Mouse (Mus musculus): ENCODE measurements at regions not wholly inside any gene's neighbourhood (a gene's known extent, or its start where the extent isn't known, plus 50 kb on each side); places are given as distances from the start of the nearest gene placed in this dataset.

GRCm38 (mm10) chr8:126847664-126848353 lies 97.8 kb downstream of the Tomm20 start:
- H3K36me3 ChIP-seq (ENCODE audit: control insufficient read depth, insufficient read depth, low read length, poor library complexity, severe bottlenecking): no peaks in the 10 kb centered on the region
- TF ChIP-seq CTCF (IDR thresholded peaks at IDR 0.05; ENCODE audit: low read depth, low read length) (no peak), POLR2A (IDR thresholded peaks at IDR 0.05; ENCODE audit: insufficient read depth, low read length) (no peak), EP300 (IDR thresholded peaks at IDR 0.05; ENCODE audit: insufficient read depth, low read depth, low read length) (no peak)
- H3K9ac ChIP-seq (ENCODE audit: low read depth, poor library complexity, severe bottlenecking): no peak overlapping the region
- no peak overlapping the region for H3K4me3 ChIP-seq (ENCODE audit: low read depth, low read length)
- no peak overlapping the region for H3K27ac ChIP-seq (ENCODE audit: insufficient read depth, low read length)
- H3K9me3 ChIP-seq (replicated peaks; ENCODE audit: control insufficient read depth, insufficient read depth, low read length, poor library complexity, severe bottlenecking): no peaks in the 10 kb centered on the region
- peaks cover 2% of the 10 kb centered on the region for H3K4me1 ChIP-seq (ENCODE audit: control insufficient read depth, insufficient read depth, low read length)
- no peaks in the 10 kb centered on the region for H3K27me3 ChIP-seq (ENCODE audit: control insufficient read depth, insufficient read depth, low read length, poor library complexity, severe bottlenecking)

- Histone ChIP-seq H3K27ac (ENCODE audit: insufficient read depth, low read length) (no peak overlapping the region), H3K36me3 (ENCODE audit: control insufficient read depth, insufficient read depth, low read length, poor library complexity, severe bottlenecking) (no peaks in the 10 kb centered on the region), H3K4me3 (ENCODE audit: low read depth, low read length) (no peak overlapping the region), H3K9me3 (replicated peaks; ENCODE audit: control insufficient read depth, insufficient read depth, low read length, poor library complexity, severe bottlenecking) (no peaks in the 10 kb centered on the region), H3K9ac (ENCODE audit: low read depth, poor library complexity, severe bottlenecking) (no peak overlapping the region), H3K4me1 (ENCODE audit: control insufficient read depth, insufficient read depth, low read length) (no peaks in the 10 kb centered on the region), H3K27me3 (ENCODE audit: control insufficient read depth, insufficient read depth, low read length, poor library complexity, severe bottlenecking) (no peaks in the 10 kb centered on the region)
- TF ChIP-seq EP300 (IDR thresholded peaks at IDR 0.05; ENCODE audit: insufficient read depth, low read depth, low read length) (no peak), CTCF (IDR thresholded peaks at IDR 0.05; ENCODE audit: low read depth, low read length) (no peak), POLR2A (IDR thresholded peaks at IDR 0.05; ENCODE audit: insufficient read depth, low read length) (no peak)
Observed at GRCm38 (mm10) chr8:126846188-126846565, 99.5 kb downstream of the Tomm20 start.

- TF ChIP-seq POLR2A (IDR thresholded peaks at IDR 0.05; ENCODE audit: insufficient read depth, low read length): no peak
- TF ChIP-seq CTCF (IDR thresholded peaks at IDR 0.05; ENCODE audit: low read depth, low read length): no peak
- TF ChIP-seq EP300 (IDR thresholded peaks at IDR 0.05; ENCODE audit: insufficient read depth, low read depth, low read length): no peak
- Histone ChIP-seq H3K9me3 (replicated peaks; ENCODE audit: control insufficient read depth, insufficient read depth, low read length, poor library complexity, severe bottlenecking) (no peaks in the 10 kb centered on the region), H3K9ac (ENCODE audit: low read depth, poor library complexity, severe bottlenecking) (no peak overlapping the region), H3K27ac (ENCODE audit: insufficient read depth, low read length) (no peak overlapping the region), H3K27me3 (ENCODE audit: control insufficient read depth, insufficient read depth, low read length, poor library complexity, severe bottlenecking) (no peaks in the 10 kb centered on the region), H3K4me1 (ENCODE audit: control insufficient read depth, insufficient read depth, low read length) (no peaks in the 10 kb centered on the region), H3K4me3 (ENCODE audit: low read depth, low read length) (no peak overlapping the region), H3K36me3 (ENCODE audit: control insufficient read depth, insufficient read depth, low read length, poor library complexity, severe bottlenecking) (no peaks in the 10 kb centered on the region)
Observed at GRCm38 (mm10) chr8:126845530-126846187, 100.0 kb downstream of the Tomm20 start.

- Histone ChIP-seq H3K4me1 (ENCODE audit: control insufficient read depth, insufficient read depth, low read length) (peaks cover under 1% of the 10 kb centered on the region), H3K27ac (ENCODE audit: insufficient read depth, low read length) (no peak overlapping the region), H3K4me3 (ENCODE audit: low read depth, low read length) (no peak overlapping the region), H3K9me3 (replicated peaks; ENCODE audit: control insufficient read depth, insufficient read depth, low read length, poor library complexity, severe bottlenecking) (no peaks in the 10 kb centered on the region), H3K9ac (ENCODE audit: low read depth, poor library complexity, severe bottlenecking) (no peak overlapping the region), H3K36me3 (ENCODE audit: control insufficient read depth, insufficient read depth, low read length, poor library complexity, severe bottlenecking) (no peaks in the 10 kb centered on the region), H3K27me3 (ENCODE audit: control insufficient read depth, insufficient read depth, low read length, poor library complexity, severe bottlenecking) (no peaks in the 10 kb centered on the region)
- no peak for TF ChIP-seq EP300 (IDR thresholded peaks at IDR 0.05; ENCODE audit: insufficient read depth, low read depth, low read length)
- TF ChIP-seq POLR2A (IDR thresholded peaks at IDR 0.05; ENCODE audit: insufficient read depth, low read length): no peak
- TF ChIP-seq CTCF (IDR thresholded peaks at IDR 0.05; ENCODE audit: low read depth, low read length): no peak
Observed at GRCm38 (mm10) chr8:126844627-126845026, 101.0 kb downstream of the Tomm20 start.

GRCm38 (mm10) chr8:126841187-126841586 lies 104.5 kb downstream of the Tomm20 start:
- Histone ChIP-seq H3K4me3 (ENCODE audit: low read depth, low read length) (no peak overlapping the region), H3K27ac (ENCODE audit: insufficient read depth, low read length) (no peak overlapping the region), H3K36me3 (ENCODE audit: control insufficient read depth, insufficient read depth, low read length, poor library complexity, severe bottlenecking) (no peaks in the 10 kb centered on the region), H3K27me3 (ENCODE audit: control insufficient read depth, insufficient read depth, low read length, poor library complexity, severe bottlenecking) (no peaks in the 10 kb centered on the region), H3K9me3 (replicated peaks; ENCODE audit: control insufficient read depth, insufficient read depth, low read length, poor library complexity, severe bottlenecking) (no peaks in the 10 kb centered on the region), H3K4me1 (ENCODE audit: control insufficient read depth, insufficient read depth, low read length) (peaks cover 2% of the 10 kb centered on the region), H3K9ac (ENCODE audit: low read depth, poor library complexity, severe bottlenecking) (no peak overlapping the region)
- no peak for TF ChIP-seq POLR2A (IDR thresholded peaks at IDR 0.05; ENCODE audit: insufficient read depth, low read length)

- Histone ChIP-seq H3K9ac (ENCODE audit: low read depth, poor library complexity, severe bottlenecking) (no peak overlapping the region), H3K36me3 (ENCODE audit: control insufficient read depth, insufficient read depth, low read length, poor library complexity, severe bottlenecking) (no peaks in the 10 kb centered on the region), H3K9me3 (replicated peaks; ENCODE audit: control insufficient read depth, insufficient read depth, low read length, poor library complexity, severe bottlenecking) (no peaks in the 10 kb centered on the region), H3K27me3 (ENCODE audit: control insufficient read depth, insufficient read depth, low read length, poor library complexity, severe bottlenecking) (no peaks in the 10 kb centered on the region), H3K27ac (ENCODE audit: insufficient read depth, low read length) (no peak overlapping the region), H3K4me1 (ENCODE audit: control insufficient read depth, insufficient read depth, low read length) (peaks cover 2% of the 10 kb centered on the region), H3K4me3 (ENCODE audit: low read depth, low read length) (no peak overlapping the region)
- no peak for TF ChIP-seq POLR2A (IDR thresholded peaks at IDR 0.05; ENCODE audit: insufficient read depth, low read length)
- peak; percentile 48 for TF ChIP-seq CTCF (IDR thresholded peaks at IDR 0.05; ENCODE audit: low read depth, low read length)
- TF ChIP-seq EP300 (IDR thresholded peaks at IDR 0.05; ENCODE audit: insufficient read depth, low read depth, low read length): 0 out of 2 replicates have a peak, but pooled peaks have one; percentile 51
Observed at GRCm38 (mm10) chr8:126839712-126840355, 105.8 kb downstream of the Tomm20 start.
